Mouse (Mus musculus): ENCODE measurements around the gene Scfd2. TPM values are rescaled to one million over a fixed set of nuclear protein-coding genes. Genes with fewer than 3 reads are reported as not detected.
A peak's percentile ranks its signal among the peaks of the same experiment; 100 is the strongest.

Gene Scfd2
- polyA plus RNA-seq, 1 experiment from 2014 or later, result 21.7 TPM

GRCm38 (mm10) chr5:74193008-74193407, 338.6 kb downstream of the Scfd2 start:
- H3K4me1 ChIP-seq (replicated peaks), result peaks cover 36% of the 10 kb centered on the region
- WGBS, result 61% methylated on average over 2 of the region's 2 CpGs
- H3K36me3 ChIP-seq, result no peaks in the 10 kb centered on the region
- no peak for ATAC-seq
- no peak overlapping the region for H3K9ac ChIP-seq (replicated peaks)
- H3K27ac ChIP-seq, result no peak overlapping the region
- H3K27me3 ChIP-seq, result peaks cover 36% of the 10 kb centered on the region
- no peak overlapping the region for H3K4me3 ChIP-seq (replicated peaks)
- H3K9me3 ChIP-seq, result no peaks in the 10 kb centered on the region
- H3K4me2 ChIP-seq (replicated peaks), result no peak overlapping the region

DNA sequence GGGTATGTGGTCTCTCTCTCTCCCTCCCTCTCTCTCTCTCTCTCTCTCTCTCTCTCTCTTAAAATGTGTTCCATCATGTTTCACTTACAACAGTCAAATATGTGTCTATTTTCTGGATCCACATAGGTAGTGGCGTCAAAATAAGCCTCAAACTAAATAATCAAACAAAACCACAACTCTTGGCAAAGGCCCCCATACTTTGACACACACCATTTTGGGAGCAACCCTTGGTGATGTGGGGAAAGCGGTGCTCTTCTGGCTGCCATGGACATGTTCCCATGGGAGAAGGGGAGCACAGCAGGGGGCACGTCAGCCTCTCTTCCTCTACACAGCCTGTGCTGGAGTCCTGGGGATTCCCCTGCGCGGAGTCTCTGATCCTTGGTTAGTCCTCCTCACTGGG, 340.6 kb downstream of the Scfd2 start:
- H3K4me2 ChIP-seq (replicated peaks), result no peak overlapping the region

DNA sequence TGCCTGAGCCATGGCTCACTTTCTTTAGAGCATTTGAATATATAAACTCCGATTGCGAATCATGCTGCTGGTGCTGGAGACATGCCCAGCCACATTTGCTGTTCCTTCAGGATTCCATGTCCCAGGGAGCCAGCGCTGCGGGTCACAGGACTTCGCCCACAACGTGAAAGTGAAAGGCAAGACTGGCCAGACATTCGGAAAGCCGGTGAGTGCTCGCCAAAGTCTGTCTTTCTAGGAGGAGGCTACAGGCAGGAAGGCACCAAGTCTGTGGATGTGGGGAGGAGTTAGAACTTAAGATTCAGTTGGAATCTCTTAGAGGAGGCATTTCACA, 341.4 kb downstream of the Scfd2 start:
- no peaks in the 10 kb centered on the region for H3K36me3 ChIP-seq
- 26% methylated on average over 9 of the region's 9 CpGs for WGBS
- no peak overlapping the region for H3K4me3 ChIP-seq (replicated peaks)
- H3K27ac ChIP-seq, result no peak overlapping the region
- H3K4me2 ChIP-seq (replicated peaks), result no peak overlapping the region
- ATAC-seq, result no peak
- H3K4me1 ChIP-seq (replicated peaks), result peaks cover 16% of the 10 kb centered on the region
- H3K9me3 ChIP-seq, result no peaks in the 10 kb centered on the region
- peaks cover 40% of the 10 kb centered on the region for H3K27me3 ChIP-seq
- H3K9ac ChIP-seq (replicated peaks), result no peak overlapping the region

More for the DNA sequence above, 340.6 kb downstream of the Scfd2 start:
- H3K4me1 ChIP-seq (replicated peaks), result peaks cover 21% of the 10 kb centered on the region
- no peak overlapping the region for H3K9ac ChIP-seq (replicated peaks)
- H3K27ac ChIP-seq, result no peak overlapping the region
- ATAC-seq, result no peak
- 68% methylated on average over 5 of the region's 5 CpGs for WGBS
- H3K4me3 ChIP-seq (replicated peaks), result no peak overlapping the region
- no peaks in the 10 kb centered on the region for H3K9me3 ChIP-seq
- H3K36me3 ChIP-seq, result no peaks in the 10 kb centered on the region
- H3K27me3 ChIP-seq, result peaks cover 40% of the 10 kb centered on the region

GRCm38 (mm10) chr5:74189484-74190160, 341.9 kb downstream of the Scfd2 start:
- Histone ChIP-seq H3K27me3 (peaks cover 39% of the 10 kb centered on the region), H3K9me3 (no peaks in the 10 kb centered on the region), H3K9ac (replicated peaks) (no peak overlapping the region), H3K4me1 (replicated peaks) (peaks cover 13% of the 10 kb centered on the region), H3K27ac (no peak overlapping the region), H3K4me3 (replicated peaks) (no peak overlapping the region), H3K36me3 (no peaks in the 10 kb centered on the region), H3K4me2 (replicated peaks) (no peak overlapping the region)
- no peak for ATAC-seq
- 40% methylated on average over 9 of the region's 9 CpGs for WGBS

- Histone ChIP-seq H3K9ac (replicated peaks) (no peak overlapping the region), H3K4me2 (replicated peaks) (no peak overlapping the region), H3K27me3 (peaks cover 31% of the 10 kb centered on the region), H3K9me3 (no peaks in the 10 kb centered on the region), H3K4me3 (replicated peaks) (no peak overlapping the region), H3K4me1 (replicated peaks) (peaks cover 6% of the 10 kb centered on the region), H3K36me3 (no peaks in the 10 kb centered on the region), H3K27ac (no peak overlapping the region)
- WGBS, result 71% methylated on average over 8 of the region's 8 CpGs
- no peak for ATAC-seq
Measured at GRCm38 (mm10) chr5:74188886-74189285, 342.7 kb downstream of the Scfd2 start.

DNA sequence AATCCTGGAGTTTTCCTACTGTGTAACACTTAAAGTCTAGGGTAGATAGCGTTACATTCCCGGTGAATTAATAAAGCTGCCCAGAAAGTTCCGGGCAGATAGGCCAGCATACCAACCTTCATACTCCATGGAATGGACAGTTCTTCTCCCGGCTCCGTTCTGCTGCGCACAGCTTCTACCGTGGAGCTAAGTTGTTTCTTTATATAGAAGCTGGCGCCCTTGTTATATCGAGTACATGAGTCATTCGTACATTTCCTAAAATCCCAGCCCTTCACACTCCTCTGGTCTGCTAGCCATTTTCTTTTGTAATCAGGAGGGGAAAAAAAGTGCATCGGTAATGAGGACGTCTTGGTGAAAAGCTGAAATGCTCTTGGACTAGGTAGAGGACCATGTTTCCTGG, 343.5 kb downstream of the Scfd2 start:
- H3K27ac ChIP-seq, result no peak overlapping the region
- WGBS, result 92% methylated on average over 12 of the region's 12 CpGs
- no peaks in the 10 kb centered on the region for H3K36me3 ChIP-seq
- no peak overlapping the region for H3K4me3 ChIP-seq (replicated peaks)
- peaks cover 30% of the 10 kb centered on the region for H3K27me3 ChIP-seq
- no peaks in the 10 kb centered on the region for H3K9me3 ChIP-seq
- H3K4me1 ChIP-seq (replicated peaks), result peaks cover 5% of the 10 kb centered on the region; the same call in 1 of the 2 replicates
- H3K9ac ChIP-seq (replicated peaks), result no peak overlapping the region
- H3K4me2 ChIP-seq (replicated peaks), result no peak overlapping the region
- no peak for ATAC-seq

DNA sequence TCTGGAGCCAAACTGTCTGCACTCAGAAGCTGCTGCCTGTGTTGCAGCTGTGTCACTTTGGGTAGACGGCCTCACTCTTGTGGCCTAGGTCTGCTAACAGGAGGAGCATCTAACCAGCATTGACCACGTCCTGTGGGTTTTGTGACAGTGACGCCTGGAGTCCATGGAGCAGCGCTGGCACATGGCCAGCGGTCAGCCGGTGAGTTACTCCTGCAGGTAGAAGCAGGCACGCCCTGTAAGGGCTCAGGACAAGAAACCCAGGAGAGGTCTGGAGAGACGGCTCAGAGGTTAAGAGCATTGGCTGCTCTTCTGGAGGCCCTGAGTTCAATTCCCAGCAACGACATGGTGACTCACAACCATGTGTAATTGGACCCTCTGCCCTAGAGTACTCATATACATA, 347.0 kb downstream of the Scfd2 start:
- no peak overlapping the region for H3K27ac ChIP-seq
- peaks cover 30% of the 10 kb centered on the region; the same call in 1 of the 2 replicates for H3K27me3 ChIP-seq
- H3K36me3 ChIP-seq, result no peaks in the 10 kb centered on the region
- no peaks in the 10 kb centered on the region for H3K9me3 ChIP-seq
- no peak for ATAC-seq
- H3K4me3 ChIP-seq (replicated peaks), result no peak overlapping the region
- H3K4me2 ChIP-seq (replicated peaks), result no peak overlapping the region
- H3K9ac ChIP-seq (replicated peaks), result no peak overlapping the region
- peaks cover 18% of the 10 kb centered on the region for H3K4me1 ChIP-seq (replicated peaks)
- 85% methylated on average over 9 of the region's 9 CpGs for WGBS

DNA sequence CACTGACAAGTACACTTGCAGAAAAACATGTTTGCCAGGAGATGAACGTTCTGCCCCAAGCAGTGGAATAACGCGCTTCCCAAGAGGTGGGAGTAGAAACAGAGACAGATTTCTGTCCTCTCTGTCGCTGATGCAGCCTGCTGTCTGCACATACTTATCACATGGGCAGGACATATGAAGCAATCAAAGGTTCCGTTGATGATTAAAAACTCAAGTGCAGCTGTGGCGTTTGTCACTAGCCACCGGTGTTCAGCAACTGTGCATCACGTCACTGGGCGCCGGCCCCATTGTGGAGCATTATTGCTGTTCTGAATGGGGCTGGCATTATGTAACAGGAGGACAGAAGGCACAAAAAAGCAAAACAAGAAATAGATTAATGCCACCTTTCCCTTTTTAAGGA, 348.4 kb downstream of the Scfd2 start:
- no peak overlapping the region for H3K4me2 ChIP-seq (replicated peaks)
- no peaks in the 10 kb centered on the region for H3K9me3 ChIP-seq
- ATAC-seq, result no peak
- no peaks in the 10 kb centered on the region for H3K36me3 ChIP-seq
- H3K9ac ChIP-seq (replicated peaks), result no peak overlapping the region
- peaks cover 27% of the 10 kb centered on the region for H3K4me1 ChIP-seq (replicated peaks)
- WGBS, result 59% methylated on average over 10 of the region's 10 CpGs
- H3K27me3 ChIP-seq, result peaks cover 20% of the 10 kb centered on the region; the same call in 1 of the 2 replicates
- no peak overlapping the region for H3K27ac ChIP-seq
- no peak overlapping the region for H3K4me3 ChIP-seq (replicated peaks)

DNA sequence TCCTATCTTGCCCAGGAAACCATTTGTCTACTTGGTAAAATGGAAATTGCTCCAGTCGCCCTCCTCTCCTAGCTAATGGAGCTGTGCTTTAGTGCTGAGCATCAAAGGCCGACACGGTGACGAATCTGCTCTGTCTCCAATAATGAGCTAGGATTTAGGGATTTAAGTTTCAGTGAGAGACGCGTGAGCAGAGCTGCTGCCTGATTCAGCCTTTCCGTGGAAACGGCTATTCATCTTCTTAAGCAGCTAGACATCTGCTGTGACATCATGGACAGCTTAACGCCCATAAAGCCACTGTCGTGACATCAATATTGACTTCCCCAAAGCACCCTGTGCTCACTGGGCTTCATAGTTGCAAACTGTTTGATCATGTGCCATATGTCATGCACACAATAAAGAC, 351.3 kb downstream of the Scfd2 start:
- H3K27me3 ChIP-seq, result peaks cover 31% of the 10 kb centered on the region
- H3K36me3 ChIP-seq, result no peaks in the 10 kb centered on the region
- H3K4me2 ChIP-seq (replicated peaks), result no peak overlapping the region
- peak; percentile 70 for ATAC-seq
- no peak overlapping the region for H3K27ac ChIP-seq
- H3K9me3 ChIP-seq, result no peaks in the 10 kb centered on the region
- 11% methylated on average over 10 of the region's 10 CpGs for WGBS
- peaks cover 35% of the 10 kb centered on the region for H3K4me1 ChIP-seq (replicated peaks)
- no peak overlapping the region for H3K9ac ChIP-seq (replicated peaks)
- no peak overlapping the region for H3K4me3 ChIP-seq (replicated peaks)

DNA sequence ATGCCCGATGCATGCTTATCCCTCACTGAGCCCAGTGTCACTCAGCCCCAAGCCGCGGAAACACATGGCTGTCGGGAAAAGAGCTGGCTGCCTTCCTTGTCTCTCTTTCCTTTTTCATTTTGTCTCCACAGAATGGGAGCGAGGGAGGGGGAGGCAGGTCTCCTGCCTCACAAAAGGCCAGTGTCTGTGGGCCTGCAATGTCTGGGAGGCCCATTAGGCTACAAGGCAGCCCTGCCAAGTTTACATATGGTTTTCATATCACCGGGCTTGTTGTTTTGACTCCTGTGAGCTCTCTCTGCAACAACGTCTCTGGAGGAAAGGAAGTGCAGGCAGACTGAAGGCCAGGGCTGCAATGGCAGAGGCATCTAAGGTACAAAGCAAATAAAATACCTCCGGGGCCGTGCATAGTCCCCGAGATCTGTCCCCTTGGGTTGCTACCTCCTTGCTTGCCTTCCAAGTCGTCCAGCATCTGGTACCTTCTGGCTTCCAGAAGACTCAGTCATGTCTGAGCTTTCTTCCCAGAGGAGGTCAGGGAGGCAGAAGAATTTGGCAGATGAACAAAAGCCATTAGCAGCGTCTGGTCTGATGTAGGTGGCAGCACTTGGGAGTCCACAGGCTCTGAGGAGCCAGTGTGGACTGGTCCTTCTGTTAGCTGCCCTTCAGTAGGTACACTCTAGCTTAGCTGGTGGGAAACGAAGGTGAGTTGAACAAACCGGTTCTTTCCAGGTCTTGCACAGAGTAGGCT, 355.9 kb downstream of the Scfd2 start:
- ATAC-seq, result peak; percentile 39; the same call in 1 of the 2 replicates
- Histone ChIP-seq H3K4me2 (replicated peaks) (no peak overlapping the region), H3K27me3 (peaks cover 19% of the 10 kb centered on the region), H3K36me3 (no peaks in the 10 kb centered on the region), H3K9ac (replicated peaks) (no peak overlapping the region), H3K4me1 (replicated peaks) (peaks cover 44% of the 10 kb centered on the region), H3K9me3 (no peaks in the 10 kb centered on the region), H3K27ac (no peak overlapping the region), H3K4me3 (replicated peaks) (no peak overlapping the region)
- 56% methylated on average over 14 of the region's 14 CpGs for WGBS

DNA sequence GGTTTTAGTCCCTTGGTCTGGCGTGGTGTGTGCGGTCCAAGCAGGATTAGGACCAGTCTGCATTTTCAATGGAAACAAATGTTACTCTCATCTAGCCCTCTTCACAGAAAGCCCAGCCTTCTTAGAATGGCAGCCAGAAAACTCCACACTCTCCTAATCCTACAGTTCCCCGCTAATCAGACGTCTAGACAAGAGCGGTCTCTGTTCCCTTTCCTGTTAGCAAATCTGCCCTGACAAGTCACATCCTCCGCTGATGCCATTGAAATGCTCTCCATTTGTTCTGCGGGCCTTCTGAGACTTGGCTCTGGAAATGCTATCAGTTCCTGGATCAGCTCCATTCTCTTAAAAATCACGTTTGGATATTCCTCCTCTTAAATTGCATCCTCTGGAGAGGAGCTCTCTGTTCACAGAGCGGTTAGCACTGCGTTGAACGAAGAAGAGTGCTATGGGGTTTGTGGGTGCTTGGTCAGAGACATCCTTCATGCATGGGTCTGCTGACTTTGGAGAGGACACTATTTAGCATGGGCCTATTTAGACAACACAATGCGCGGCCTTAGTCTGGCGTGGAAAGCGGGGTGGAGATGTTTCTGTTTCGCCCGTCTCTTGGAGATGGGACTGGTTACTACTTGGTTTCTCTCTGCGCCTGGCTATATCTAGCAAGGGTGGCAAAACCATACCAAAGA, 358.3 kb downstream of the Scfd2 start:
- Histone ChIP-seq H3K9ac (replicated peaks) (no peak overlapping the region), H3K4me3 (replicated peaks) (no peak overlapping the region), H3K27me3 (peaks cover 43% of the 10 kb centered on the region), H3K27ac (no peak overlapping the region), H3K4me1 (replicated peaks) (peaks cover 24% of the 10 kb centered on the region), H3K4me2 (replicated peaks) (peak overlapping the region; percentile 18; the same call in 1 of the 2 replicates), H3K36me3 (no peaks in the 10 kb centered on the region), H3K9me3 (no peaks in the 10 kb centered on the region)
- WGBS, result 43% methylated on average over 18 of the region's 18 CpGs
- ATAC-seq, result peak; percentile 72

- peaks cover 24% of the 10 kb centered on the region for H3K4me1 ChIP-seq (replicated peaks)
- no peak overlapping the region for H3K9ac ChIP-seq (replicated peaks)
- no peak for ATAC-seq
- no peak overlapping the region for H3K27ac ChIP-seq
- 76% methylated on average over 12 of the region's 12 CpGs for WGBS
- H3K4me2 ChIP-seq (replicated peaks), result no peak overlapping the region
- H3K9me3 ChIP-seq, result no peaks in the 10 kb centered on the region
- H3K36me3 ChIP-seq, result no peaks in the 10 kb centered on the region
- no peak overlapping the region for H3K4me3 ChIP-seq (replicated peaks)
- peaks cover 42% of the 10 kb centered on the region for H3K27me3 ChIP-seq
Measured at GRCm38 (mm10) chr5:74172208-74172607, 359.4 kb downstream of the Scfd2 start.
